Mouse (Mus musculus) splenic B cell, adult 2 months (primary cell): ENCODE measurements around the gene Bpifb1.

ENCODE experiments used
- DNase-seq: peaks from one replicate; pipeline ENCODE4 v3.0.0-alpha.2; 2011; ENCODE audit warnings: low read depth, low spot score
- H3K27me3 ChIP-seq: 2 replicates; pipeline ENCODE4 v1.6.1; 2012; ENCODE audit warnings: mild to moderate bottlenecking, low read length, moderate library complexity, mixed read lengths; ENCODE audit not compliant: control insufficient read depth, poor library complexity, insufficient read depth, severe bottlenecking
- H3K36me3 ChIP-seq: 2 replicates; pipeline ENCODE4 v1.6.1; 2012; ENCODE audit warnings: mild to moderate bottlenecking, low read length, moderate library complexity, mixed read lengths; ENCODE audit not compliant: control insufficient read depth, poor library complexity, insufficient read depth, severe bottlenecking

Bpifb1 gene

DNA sequence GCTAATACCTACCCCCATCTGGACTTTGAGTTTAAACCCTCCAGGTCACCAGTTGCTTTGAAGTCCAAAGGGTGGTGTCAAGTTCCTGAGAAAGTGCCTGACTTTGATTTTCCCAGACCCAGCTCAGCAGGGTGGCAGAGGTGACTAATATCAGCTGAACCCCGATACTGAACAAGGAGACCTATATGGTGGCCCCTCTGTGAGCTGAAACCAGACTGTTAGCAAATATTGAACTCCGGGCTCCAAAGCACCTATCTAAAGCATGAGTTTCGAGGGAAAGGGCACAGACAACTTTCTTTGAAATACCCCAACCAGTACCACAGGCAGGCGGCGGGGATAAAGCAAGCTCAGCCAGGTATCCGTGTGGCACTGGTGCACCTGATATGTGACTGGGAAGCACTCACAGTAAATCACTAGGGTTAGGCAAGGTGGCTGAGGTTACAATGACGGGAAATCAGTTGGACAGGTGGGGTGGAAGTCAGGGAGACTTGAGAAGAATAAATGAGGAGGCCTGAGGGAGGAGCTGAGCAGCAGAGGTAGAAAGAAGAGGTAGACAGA, 662 bp upstream of the Bpifb1 start:
- no peak for DNase-seq
- Histone ChIP-seq H3K27me3 (no peaks in the 10 kb centered on the region), H3K36me3 (no peaks in the 10 kb centered on the region)

- no peaks in the 10 kb centered on the region for H3K27me3 ChIP-seq
- no peaks in the 10 kb centered on the region for H3K36me3 ChIP-seq
- DNase-seq = no peak
Observed at GRCm38 (mm10) chr2:154192141-154192540, 1.5 kb downstream of the Bpifb1 start.

DNA sequence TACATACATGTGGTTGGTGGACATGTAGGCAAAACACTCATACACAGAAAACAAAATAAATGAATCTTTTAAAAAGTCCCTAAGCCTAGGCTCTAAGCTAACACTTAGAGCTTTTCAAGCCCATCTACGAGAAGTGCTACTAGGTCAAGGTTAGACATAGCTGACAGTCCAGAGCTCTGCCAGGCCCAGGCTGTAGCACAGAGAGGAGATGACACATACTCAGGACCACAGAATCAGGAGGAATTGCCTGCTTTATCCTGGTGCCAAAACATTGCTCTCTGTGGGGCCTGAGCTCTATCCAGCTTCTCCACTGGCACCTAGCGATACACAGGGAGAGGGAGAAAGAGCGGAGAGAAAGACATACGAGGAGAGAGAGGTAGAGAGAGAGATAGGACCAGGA, 2.5 kb downstream of the Bpifb1 start:
- no peaks in the 10 kb centered on the region for H3K27me3 ChIP-seq
- no peak for DNase-seq
- no peaks in the 10 kb centered on the region for H3K36me3 ChIP-seq

DNA sequence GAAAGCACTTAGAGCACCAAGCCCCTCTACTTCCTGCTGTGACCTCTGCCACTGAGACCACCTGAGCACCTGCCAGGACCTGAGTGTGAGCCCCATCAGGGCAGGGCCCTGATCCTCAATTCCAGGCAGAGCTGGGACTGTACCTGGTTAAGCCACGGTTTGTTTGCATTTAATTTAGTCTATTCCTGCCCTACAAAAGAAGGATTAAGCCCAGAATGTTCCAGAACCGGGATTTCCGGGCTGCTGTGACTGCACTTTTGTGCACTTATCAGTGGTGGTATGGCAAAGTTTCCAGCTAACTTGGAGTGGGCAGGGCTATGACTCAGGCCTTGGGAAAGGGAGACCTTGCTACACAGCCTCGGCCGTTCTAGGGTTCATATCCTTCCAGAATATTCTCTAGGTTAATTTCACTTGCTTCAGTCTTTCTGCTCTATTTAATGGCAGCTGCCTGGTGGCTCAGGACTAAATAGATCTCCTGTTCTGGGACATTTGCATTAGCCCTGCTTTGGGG, 3.4 kb downstream of the Bpifb1 start:
- no peak for DNase-seq

DNA sequence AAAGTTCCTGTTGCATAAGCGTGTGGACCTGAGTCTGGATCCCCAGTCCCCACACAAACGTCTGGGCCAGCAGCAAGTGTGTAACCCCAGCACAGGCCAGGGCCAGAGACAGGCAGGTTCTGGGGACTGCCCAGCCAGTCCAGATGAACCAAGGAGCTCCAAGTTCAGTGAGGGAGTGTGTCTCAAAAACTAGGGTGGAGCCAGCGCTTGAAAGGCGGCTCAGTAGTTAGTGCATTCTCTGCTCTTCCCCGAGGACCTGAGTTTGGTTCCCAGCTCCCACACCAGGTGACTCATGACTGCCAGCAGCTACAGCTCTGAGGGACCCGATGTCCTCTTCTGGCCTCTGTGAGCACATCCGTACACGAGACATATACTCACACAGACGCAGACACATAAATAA, 6.4 kb downstream of the Bpifb1 start:
- no peak for DNase-seq
- Histone ChIP-seq H3K27me3 (no peaks in the 10 kb centered on the region), H3K36me3 (no peaks in the 10 kb centered on the region)

More for the DNA sequence above, 3.4 kb downstream of the Bpifb1 start:
- Histone ChIP-seq H3K36me3 (no peaks in the 10 kb centered on the region), H3K27me3 (no peaks in the 10 kb centered on the region)

DNA sequence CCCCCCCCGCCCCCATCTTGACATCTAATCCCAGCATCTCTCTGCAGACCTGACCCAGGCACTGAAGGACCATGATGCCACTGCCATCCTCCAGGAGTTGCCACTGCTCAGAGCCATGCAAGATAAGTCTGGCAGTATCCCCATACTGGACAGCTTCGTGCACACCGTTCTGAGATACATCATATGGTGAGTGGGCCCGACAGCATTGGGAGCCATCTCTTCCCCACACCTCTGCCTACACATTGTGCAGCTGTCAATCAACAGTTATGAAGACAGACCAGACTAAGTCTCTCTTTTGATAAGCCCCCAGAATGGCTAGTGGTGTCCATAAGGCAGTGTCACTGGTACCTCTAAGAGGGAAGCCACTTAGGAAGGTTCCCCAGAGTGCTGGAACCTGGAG, 14.0 kb downstream of the Bpifb1 start:
- H3K27me3 ChIP-seq = no peaks in the 10 kb centered on the region
- DNase-seq = no peak
- H3K36me3 ChIP-seq = no peaks in the 10 kb centered on the region

DNA sequence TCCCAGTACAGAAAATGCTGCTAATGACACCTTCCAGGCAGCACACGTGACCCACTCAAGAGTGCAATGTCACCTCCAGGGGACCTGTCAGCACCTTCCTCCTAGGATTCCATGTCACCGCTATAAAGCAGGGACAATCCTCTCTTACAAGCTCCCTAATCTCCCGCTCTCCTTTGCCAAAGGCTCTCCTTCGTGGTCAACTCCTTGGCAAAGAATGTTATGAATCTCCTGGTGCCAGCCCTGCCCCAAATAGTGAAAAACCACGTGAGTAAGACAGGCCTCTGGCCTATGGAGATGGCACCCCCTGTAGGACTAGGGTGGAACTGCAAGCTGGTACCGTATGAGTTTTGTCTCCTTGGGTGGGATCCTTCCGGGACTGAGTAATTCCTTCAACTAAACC, 16.3 kb downstream of the Bpifb1 start:
- peak; percentile 19 for DNase-seq
- no peaks in the 10 kb centered on the region for H3K36me3 ChIP-seq
- H3K27me3 ChIP-seq = no peaks in the 10 kb centered on the region

- Histone ChIP-seq H3K36me3 (no peaks in the 10 kb centered on the region), H3K27me3 (no peaks in the 10 kb centered on the region)
- DNase-seq = no peak
Observed at GRCm38 (mm10) chr2:154209112-154209511, 18.5 kb downstream of the Bpifb1 start.

- Histone ChIP-seq H3K36me3 (no peaks in the 10 kb centered on the region), H3K27me3 (no peaks in the 10 kb centered on the region)
- DNase-seq = no peak
Observed at GRCm38 (mm10) chr2:154211121-154211520, 20.5 kb downstream of the Bpifb1 start.

DNA sequence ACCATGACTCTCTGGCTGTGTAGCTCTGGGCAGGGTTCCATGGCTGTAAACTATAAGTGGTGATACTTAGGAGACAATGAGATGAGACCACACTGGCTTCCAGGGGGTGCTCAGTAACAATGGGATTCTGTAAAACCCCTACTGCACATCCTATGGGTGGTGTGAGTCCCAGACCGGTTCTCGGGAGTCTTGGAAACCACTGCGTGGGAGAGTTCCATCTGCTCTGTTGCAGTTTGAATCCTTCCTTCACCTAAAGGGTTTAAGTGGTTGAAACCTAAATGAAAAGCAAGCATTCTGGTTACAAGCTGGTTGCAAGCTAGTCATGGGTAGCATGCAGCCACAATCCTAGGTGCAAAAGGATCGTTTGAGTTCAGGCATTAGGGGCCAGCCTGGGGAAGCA, 21.3 kb downstream of the Bpifb1 start:
- no peak for DNase-seq
- Histone ChIP-seq H3K27me3 (no peaks in the 10 kb centered on the region), H3K36me3 (no peaks in the 10 kb centered on the region)

DNA sequence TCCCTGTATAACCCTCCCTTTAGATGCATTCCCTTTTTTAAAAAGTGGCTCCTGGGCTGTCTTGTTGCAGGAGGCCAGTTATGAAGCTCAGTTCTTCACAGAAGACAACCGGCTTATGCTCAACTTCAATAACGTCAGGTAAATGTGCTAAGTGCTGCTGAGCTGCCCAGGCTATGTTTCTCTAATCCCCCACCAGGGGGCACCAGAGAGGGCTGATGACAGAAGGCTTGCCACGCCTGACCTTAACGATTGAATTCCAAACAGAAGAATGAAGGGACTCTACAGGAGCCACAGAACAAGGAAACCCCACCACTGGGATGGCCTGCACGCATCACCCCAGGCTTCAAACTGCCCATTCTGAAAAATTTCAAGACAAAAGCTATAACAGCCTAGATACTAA, 24.6 kb downstream of the Bpifb1 start:
- Histone ChIP-seq H3K27me3 (no peaks in the 10 kb centered on the region), H3K36me3 (no peaks in the 10 kb centered on the region)
- DNase-seq = peak; percentile 67

DNA sequence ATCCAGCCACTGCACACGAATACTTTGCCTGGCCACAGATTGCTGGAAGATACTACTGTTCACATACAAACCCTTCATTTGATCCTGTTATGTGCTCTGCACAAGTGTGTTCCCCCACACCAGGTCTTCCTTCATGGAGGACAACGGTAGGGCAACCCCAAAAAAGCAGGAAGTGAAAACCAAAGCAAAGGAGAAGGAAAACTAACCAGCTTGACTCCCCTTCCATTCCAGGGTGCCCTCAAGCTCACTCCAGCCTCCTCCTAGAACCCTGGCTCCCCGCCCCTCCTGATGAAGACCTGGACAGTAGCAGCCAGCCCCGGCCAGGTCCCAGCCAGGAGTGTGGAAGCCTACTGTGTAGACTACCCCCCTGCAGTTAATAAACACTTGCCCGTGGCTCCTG, 29.3 kb downstream of the Bpifb1 start:
- H3K27me3 ChIP-seq = no peaks in the 10 kb centered on the region
- no peaks in the 10 kb centered on the region for H3K36me3 ChIP-seq
- no peak for DNase-seq

DNA sequence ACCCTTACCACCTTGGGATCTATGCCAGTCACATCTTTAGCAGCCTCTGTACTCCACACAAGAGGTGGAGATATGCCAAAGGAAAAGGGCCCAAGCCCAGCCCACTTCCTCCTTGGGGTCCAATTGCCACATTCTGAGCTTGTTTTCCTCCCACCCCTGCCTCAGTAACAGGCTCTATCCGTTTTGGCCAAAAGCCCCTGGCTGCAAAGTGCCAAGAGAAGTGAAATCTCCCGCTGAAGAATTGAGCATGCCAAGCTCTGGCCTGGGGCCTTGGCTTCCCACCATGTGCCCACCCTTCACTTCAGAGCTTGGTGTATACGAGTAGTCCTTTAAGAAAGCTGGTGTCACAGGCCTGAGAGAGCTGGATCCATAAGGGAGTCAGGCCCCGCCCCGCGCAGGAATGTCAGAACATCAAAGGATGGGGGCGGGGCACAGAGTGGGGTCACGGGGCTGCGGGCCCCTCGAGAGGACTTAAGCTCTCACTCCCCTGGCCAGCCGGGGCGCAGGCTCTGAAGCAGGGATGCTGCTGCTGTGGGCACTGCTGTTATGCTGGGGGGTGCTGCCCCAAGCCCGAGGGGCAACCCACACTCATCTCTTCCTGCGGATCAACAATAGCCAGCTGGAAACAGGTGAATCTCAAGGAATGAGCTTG, 32.8 kb downstream of the Bpifb1 start, which contains the start of gene Bpifb5:
Gene Bpifb5 (plus strand): TSS at position 478 of the 652 bp plus-strand sequence.
- DNase-seq = no peak
- Histone ChIP-seq H3K27me3 (no peaks in the 10 kb centered on the region), H3K36me3 (no peaks in the 10 kb centered on the region)

GRCm38 (mm10) chr2:154223917-154224273, 33.3 kb downstream of the Bpifb1 start:
- Histone ChIP-seq H3K27me3 (no peaks in the 10 kb centered on the region), H3K36me3 (no peaks in the 10 kb centered on the region)
- no peak for DNase-seq

DNA sequence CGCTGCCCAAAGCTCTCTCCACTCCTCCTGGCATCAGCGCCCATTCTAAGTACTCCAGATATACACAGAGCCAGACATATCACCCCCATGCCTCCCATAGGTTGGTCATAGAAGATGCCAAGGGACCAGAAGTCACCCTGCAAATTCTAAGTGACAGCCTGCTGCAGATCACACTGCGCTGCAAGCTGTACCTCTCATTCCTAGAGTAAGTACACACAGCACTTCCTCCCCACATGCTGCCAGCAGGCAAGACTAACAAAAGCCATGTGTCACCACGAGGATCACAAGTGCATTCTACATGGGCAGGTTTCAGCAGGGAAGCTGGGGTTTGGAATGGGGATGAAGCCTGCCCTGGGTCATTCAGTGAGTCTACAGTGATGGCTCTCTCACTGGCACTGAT, 36.4 kb downstream of the Bpifb1 start:
- Histone ChIP-seq H3K27me3 (no peaks in the 10 kb centered on the region), H3K36me3 (no peaks in the 10 kb centered on the region)
- no peak for DNase-seq

DNA sequence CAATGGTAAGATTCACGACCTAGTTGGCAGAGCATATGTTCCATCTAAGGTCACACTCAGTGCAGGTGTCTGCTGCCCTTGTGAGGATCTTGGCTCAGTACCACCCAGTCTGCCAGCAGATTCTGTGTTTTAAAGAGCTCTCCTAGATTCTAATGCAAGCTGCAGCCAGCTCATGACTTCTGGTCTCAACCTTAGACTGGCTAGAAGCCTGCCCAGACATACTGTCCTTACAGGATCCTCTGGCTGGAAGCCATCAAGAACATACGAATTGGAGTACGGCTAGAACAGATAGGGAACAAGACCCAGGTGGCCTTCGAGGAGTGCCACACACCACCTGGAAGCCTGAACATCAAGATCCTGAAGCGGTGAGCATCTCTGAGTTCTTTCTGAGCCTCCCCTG, 37.2 kb downstream of the Bpifb1 start:
- Histone ChIP-seq H3K27me3 (no peaks in the 10 kb centered on the region), H3K36me3 (no peaks in the 10 kb centered on the region)
- no peak for DNase-seq
